Mouse (Mus musculus): ENCODE measurements at regions not wholly inside any gene's neighbourhood (a gene's known extent, or its start where the extent isn't known, plus 50 kb on each side); places are given as distances from the start of the nearest gene placed in this dataset.
"Not testable (repeated sequence)": the region's sequence is repeated elsewhere in the genome, so short reads cannot be mapped to it uniquely, and the experiment has no call there.

DNA sequence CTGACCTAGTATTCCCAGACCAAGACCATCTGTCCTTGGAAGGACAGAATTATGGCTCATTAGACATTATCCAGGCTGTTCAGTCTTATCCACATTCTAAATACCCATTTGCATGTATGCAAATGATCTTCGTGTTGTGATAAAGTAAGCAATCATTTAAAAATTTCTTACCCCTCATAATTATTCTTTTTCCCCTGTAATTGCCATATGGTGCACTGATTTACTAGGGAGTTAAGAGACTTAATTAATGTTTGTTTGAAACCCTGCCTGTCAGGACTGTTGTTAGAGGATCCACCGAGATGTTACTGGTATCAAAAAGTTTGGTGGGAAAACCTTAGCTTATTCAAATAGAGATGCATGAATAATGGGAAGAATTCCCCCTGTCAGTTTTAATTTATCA lies 103.2 kb upstream of the Galnt18 start:
- 34% methylated on average over 2 of the region's 2 CpGs for WGBS
- H3K9me3 ChIP-seq (ENCODE audit: low read length), result no peaks in the 10 kb centered on the region
- no peaks in the 10 kb centered on the region for H3K4me1 ChIP-seq (ENCODE audit: insufficient read depth)
- TF ChIP-seq CTCF (IDR thresholded peaks at IDR 0.05; ENCODE audit: low read depth), result no peak
- no peaks in the 10 kb centered on the region for H3K27me3 ChIP-seq (ENCODE audit: insufficient read depth, low read length)
- H3K9ac ChIP-seq, result no peak overlapping the region
- H3K4me3 ChIP-seq (ENCODE audit: low read depth, low read length), result no peak overlapping the region
- ATAC-seq (no peak), DNase-seq (no peak)
- no peaks in the 10 kb centered on the region for H3K36me3 ChIP-seq (ENCODE audit: insufficient read depth)
- no peak overlapping the region for H3K4me2 ChIP-seq (ENCODE audit: low read depth)
- no peak overlapping the region for H3K27ac ChIP-seq (ENCODE audit: low read depth, low read length)

DNA sequence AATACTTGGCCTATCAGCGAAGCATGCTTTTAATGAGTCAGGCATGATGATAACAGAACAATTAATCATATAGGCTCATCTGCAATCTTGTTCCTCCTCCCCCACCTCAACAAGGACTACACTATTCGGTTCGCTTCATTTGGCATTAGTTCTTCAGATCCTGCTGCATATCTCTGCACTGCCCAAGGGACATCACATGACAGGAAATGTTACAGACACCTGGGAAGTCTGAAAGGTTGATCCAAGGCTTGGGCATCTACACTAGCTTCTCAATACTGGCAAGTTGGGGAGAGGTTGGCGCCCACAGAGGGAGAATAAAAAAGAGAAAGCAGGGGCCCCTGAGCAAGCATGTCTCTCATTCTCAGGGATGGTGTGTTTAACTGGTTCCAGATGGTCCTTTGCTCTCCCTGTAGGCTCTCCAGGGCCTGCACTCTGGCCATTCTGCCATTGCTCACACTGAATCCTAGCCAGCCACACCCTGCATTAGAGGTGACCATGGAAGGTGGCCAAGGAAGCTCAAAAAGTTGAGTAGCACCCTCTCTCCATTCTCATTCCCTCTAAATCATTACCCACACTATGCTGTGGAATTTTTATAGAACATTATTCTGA lies 100.4 kb upstream of the Galnt18 start:
- no peak for ATAC-seq
- no peaks in the 10 kb centered on the region for H3K27me3 ChIP-seq (ENCODE audit: insufficient read depth, low read length)
- no peaks in the 10 kb centered on the region for H3K4me1 ChIP-seq (ENCODE audit: insufficient read depth)
- H3K4me2 ChIP-seq (ENCODE audit: low read depth), result no peak overlapping the region
- 95% methylated on average over 4 of the region's 4 CpGs for WGBS
- H3K4me3 ChIP-seq (ENCODE audit: low read depth, low read length), result no peak overlapping the region
- H3K27ac ChIP-seq (ENCODE audit: low read depth, low read length), result no peak overlapping the region
- DNase-seq, result no peak
- H3K36me3 ChIP-seq (ENCODE audit: insufficient read depth), result no peaks in the 10 kb centered on the region
- no peaks in the 10 kb centered on the region for H3K9me3 ChIP-seq (ENCODE audit: low read length)
- no peak for TF ChIP-seq CTCF (IDR thresholded peaks at IDR 0.05; ENCODE audit: low read depth)
- no peak overlapping the region for H3K9ac ChIP-seq

DNA sequence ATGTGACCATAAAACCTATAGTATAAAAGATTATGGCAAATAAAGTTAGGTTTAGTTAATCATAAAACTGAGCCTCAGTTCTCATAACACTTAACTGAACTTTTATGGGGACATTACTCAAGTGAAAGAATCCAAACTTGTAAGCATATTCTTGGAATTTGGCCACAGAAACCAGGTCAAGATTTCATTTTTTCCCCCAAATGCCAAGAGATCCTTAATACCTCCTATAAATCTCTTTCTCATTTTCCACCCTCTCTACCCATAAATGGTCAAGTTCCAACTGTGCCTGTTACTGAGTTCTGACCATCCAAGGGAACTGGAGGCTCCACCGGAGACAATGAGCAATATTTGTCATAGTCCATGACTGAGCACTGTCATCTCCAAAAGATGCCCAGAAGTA lies 97.8 kb upstream of the Galnt18 start:
- H3K9me3 ChIP-seq (ENCODE audit: low read length), result no peaks in the 10 kb centered on the region
- WGBS, result 98% methylated on average over 1 of the region's 1 CpGs
- H3K4me2 ChIP-seq (ENCODE audit: low read depth), result no peak overlapping the region
- no peaks in the 10 kb centered on the region for H3K4me1 ChIP-seq (ENCODE audit: insufficient read depth)
- no peak for TF ChIP-seq CTCF (IDR thresholded peaks at IDR 0.05; ENCODE audit: low read depth)
- no peak overlapping the region for H3K9ac ChIP-seq
- no peak overlapping the region for H3K27ac ChIP-seq (ENCODE audit: low read depth, low read length)
- H3K4me3 ChIP-seq (ENCODE audit: low read depth, low read length), result no peak overlapping the region
- ATAC-seq, result no peak
- no peaks in the 10 kb centered on the region for H3K36me3 ChIP-seq (ENCODE audit: insufficient read depth)
- no peak for DNase-seq
- no peaks in the 10 kb centered on the region for H3K27me3 ChIP-seq (ENCODE audit: insufficient read depth, low read length)

DNA sequence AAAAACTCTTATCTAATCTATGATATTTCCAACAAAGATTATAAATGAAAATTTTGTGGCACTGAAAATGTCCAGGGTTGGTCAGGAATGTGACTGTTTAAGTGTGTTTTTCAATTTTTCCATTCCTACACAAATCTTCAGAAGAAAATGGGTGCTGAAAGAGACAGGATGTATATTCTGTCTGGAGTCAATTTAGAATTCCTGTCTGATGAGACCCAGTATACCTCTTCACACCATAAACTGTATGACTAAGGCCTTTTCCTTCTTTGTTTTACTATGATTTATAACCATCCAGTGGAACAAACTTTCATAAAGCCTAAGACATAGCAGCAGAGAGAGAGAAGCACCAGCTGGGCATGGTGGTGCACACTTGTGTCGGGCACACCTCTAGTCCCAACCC lies 96.2 kb upstream of the Galnt18 start:
- Histone ChIP-seq H3K36me3 (ENCODE audit: insufficient read depth) (no peaks in the 10 kb centered on the region), H3K4me2 (ENCODE audit: low read depth) (no peak overlapping the region), H3K4me1 (ENCODE audit: insufficient read depth) (no peaks in the 10 kb centered on the region), H3K4me3 (ENCODE audit: low read depth, low read length) (no peak overlapping the region), H3K27ac (ENCODE audit: low read depth, low read length) (no peak overlapping the region), H3K9me3 (ENCODE audit: low read length) (no peaks in the 10 kb centered on the region), H3K27me3 (ENCODE audit: insufficient read depth, low read length) (no peaks in the 10 kb centered on the region), H3K9ac (no peak overlapping the region)
- no peak for ATAC-seq
- no peak for DNase-seq
- no peak for TF ChIP-seq CTCF (IDR thresholded peaks at IDR 0.05; ENCODE audit: low read depth)
- 89% methylated on average over 1 of the region's 1 CpGs for WGBS

DNA sequence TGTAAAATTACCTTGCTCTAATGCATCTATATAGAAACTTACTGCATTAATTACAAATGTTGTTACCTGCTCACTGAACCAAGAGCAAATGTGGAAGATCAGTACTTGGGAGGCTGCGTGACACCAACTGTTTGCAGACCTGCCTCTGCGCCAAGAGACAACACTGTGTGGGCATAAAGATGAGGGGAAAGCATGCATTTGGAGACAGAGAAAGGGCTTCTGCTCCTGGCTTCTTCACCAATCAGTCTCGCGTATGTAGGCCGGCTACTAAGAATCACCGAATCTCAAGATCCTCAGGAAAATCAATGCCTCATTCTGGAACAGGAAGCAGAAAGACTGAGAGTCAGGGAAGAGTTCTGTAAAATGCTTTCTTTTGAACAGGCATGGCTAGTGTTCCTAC lies 89.6 kb upstream of the Galnt18 start:
- no peaks in the 10 kb centered on the region for H3K36me3 ChIP-seq (ENCODE audit: insufficient read depth)
- ATAC-seq, result peak; percentile 50
- H3K27ac ChIP-seq (ENCODE audit: low read depth, low read length), result peak overlapping the region; percentile 36; the same call in 1 of the 2 replicates
- H3K27me3 ChIP-seq (ENCODE audit: insufficient read depth, low read length), result no peaks in the 10 kb centered on the region
- no peak overlapping the region for H3K4me3 ChIP-seq (ENCODE audit: low read depth, low read length)
- WGBS, result 70% methylated on average over 6 of the region's 6 CpGs
- peak; percentile 29 for DNase-seq
- H3K9me3 ChIP-seq (ENCODE audit: low read length), result no peaks in the 10 kb centered on the region
- H3K4me1 ChIP-seq (ENCODE audit: insufficient read depth), result no peaks in the 10 kb centered on the region
- no peak overlapping the region for H3K4me2 ChIP-seq (ENCODE audit: low read depth)
- no peak for TF ChIP-seq CTCF (IDR thresholded peaks at IDR 0.05; ENCODE audit: low read depth)
- H3K9ac ChIP-seq, result no peak overlapping the region

DNA sequence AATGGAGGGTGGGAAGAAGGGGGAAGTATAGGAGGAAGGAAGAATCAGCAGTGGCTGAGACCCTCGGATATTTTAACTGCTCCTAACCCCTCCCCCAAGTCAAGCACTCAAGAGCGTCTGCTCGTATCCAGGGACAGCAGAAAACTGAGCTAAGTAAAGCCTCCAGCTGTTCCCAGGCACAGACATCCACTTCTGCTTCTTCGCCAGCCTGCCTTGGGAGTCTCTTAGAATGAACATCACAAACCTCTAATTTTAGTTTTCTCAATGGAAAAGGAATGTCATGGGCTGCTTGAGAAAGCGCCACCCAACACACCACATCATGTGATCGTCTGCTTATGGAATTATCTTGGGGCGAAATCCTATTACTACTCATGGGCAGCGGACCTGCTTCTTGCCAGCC lies 83.3 kb upstream of the Galnt18 start:
- Histone ChIP-seq H3K9ac (no peak overlapping the region), H3K4me2 (ENCODE audit: low read depth) (no peak overlapping the region), H3K36me3 (ENCODE audit: insufficient read depth) (no peaks in the 10 kb centered on the region), H3K27me3 (ENCODE audit: insufficient read depth, low read length) (no peaks in the 10 kb centered on the region), H3K4me1 (ENCODE audit: insufficient read depth) (no peaks in the 10 kb centered on the region), H3K27ac (ENCODE audit: low read depth, low read length) (no peak overlapping the region), H3K4me3 (ENCODE audit: low read depth, low read length) (no peak overlapping the region), H3K9me3 (ENCODE audit: low read length) (no peaks in the 10 kb centered on the region)
- TF ChIP-seq CTCF (IDR thresholded peaks at IDR 0.05; ENCODE audit: low read depth), result no peak
- WGBS, result 64% methylated on average over 8 of the region's 8 CpGs
- DNase-seq, result peak; percentile 18
- ATAC-seq, result peak; percentile 58

DNA sequence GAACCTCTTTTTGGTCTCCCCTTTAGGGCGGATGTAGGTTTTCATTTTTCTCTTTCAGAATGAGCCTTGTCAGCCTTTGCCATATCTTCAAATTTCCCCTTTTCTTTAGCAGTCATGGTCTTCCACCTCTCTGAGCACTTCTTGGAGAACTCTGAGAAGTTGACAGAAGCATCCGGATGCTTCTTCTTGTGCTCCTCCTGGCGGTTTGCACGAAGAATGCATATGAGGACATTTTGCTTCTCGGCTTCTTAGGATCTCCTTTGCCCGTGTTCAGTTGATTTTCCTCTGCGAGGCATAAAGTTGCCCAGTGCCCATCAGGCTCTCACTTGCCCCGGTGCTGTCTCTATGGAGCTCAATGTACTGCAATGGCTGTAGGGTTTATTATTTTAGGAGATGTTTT lies 78.5 kb upstream of the Galnt18 start:
- H3K4me1 ChIP-seq (ENCODE audit: insufficient read depth); H3K4me2 ChIP-seq (ENCODE audit: low read depth); ATAC-seq; H3K27ac ChIP-seq (ENCODE audit: low read depth, low read length); H3K9me3 ChIP-seq (ENCODE audit: low read length); H3K27me3 ChIP-seq (ENCODE audit: insufficient read depth, low read length); H3K9ac ChIP-seq; H3K4me3 ChIP-seq (ENCODE audit: low read depth, low read length); DNase-seq; H3K36me3 ChIP-seq (ENCODE audit: insufficient read depth): not testable (repeated sequence)
- 90% methylated on average over 8 of the region's 8 CpGs for WGBS

DNA sequence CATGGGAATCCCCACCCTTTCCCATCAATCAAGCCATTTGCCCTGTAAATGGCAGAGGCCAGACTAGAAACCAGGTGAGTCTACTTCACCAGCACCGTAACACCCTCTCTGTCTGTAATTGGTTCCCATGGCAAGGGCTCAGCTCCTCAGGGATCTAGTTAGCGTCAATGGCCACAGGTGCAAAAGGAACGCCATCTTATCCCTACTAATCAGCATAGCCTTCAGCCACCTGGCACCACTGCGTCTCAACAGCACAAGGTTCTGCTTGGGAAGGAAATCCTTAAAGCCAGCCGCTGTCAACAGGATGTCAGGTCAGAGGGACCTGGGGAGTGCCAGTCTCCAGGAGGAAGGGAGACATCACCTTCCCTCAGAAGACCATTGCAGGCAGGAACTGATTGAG lies 77.2 kb upstream of the Galnt18 start:
- Histone ChIP-seq H3K27me3 (ENCODE audit: insufficient read depth, low read length) (no peaks in the 10 kb centered on the region), H3K36me3 (ENCODE audit: insufficient read depth) (no peaks in the 10 kb centered on the region), H3K9me3 (ENCODE audit: low read length) (no peaks in the 10 kb centered on the region), H3K27ac (ENCODE audit: low read depth, low read length) (no peak overlapping the region), H3K4me3 (ENCODE audit: low read depth, low read length) (no peak overlapping the region), H3K9ac (no peak overlapping the region), H3K4me2 (ENCODE audit: low read depth) (no peak overlapping the region), H3K4me1 (ENCODE audit: insufficient read depth) (no peaks in the 10 kb centered on the region)
- TF ChIP-seq CTCF (IDR thresholded peaks at IDR 0.05; ENCODE audit: low read depth), result no peak
- ATAC-seq (no peak), DNase-seq (no peak)
- 68% methylated on average over 5 of the region's 5 CpGs for WGBS
